Mouse (Mus musculus) brain, adult 2 months (tissue): ENCODE data around the gene Ubald1.

Experiments
- DNase-seq: peaks from one replicate; pipeline ENCODE4 v3.0.0; 2011; ENCODE audit warnings: low read depth, low spot score

The Ubald1 gene

DNA sequence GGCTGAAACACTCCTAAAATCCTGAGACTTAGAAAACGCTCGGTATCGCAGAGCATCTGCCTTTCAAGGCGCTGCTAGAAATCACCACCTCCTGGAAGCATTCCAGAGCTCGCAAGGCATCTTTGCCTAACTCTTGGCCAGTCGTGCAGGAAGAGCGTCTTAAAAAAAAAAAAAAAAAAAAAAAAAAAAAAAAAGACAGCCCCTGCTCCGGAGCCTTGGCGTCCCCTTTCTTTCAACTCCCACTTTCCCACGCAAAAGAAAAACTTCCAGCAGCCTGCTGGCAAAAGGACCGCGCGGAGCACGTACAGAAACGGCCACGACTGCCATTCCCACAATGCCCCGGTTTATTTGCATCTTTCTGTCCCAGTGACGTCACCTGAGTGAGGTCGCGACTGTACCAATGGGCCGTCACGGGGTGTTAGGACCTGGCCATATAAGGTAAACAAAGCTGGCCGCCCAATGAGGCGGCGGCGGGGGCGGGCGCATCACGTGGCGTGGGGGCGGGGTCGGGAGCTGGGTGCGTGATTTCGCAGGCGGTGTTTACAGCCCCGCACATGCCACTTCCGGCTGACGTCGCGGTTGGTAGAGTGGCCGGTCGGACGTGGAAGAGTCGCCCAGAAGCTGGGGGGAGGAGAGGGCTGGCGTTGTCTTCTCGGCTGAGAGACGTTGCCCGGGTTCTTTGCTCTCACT lies at the start of gene Ubald1:
Ubald1 (minus strand) TSS at position 180 of the 690 bp plus-strand sequence.
- peak; percentile 100 for DNase-seq

DNA sequence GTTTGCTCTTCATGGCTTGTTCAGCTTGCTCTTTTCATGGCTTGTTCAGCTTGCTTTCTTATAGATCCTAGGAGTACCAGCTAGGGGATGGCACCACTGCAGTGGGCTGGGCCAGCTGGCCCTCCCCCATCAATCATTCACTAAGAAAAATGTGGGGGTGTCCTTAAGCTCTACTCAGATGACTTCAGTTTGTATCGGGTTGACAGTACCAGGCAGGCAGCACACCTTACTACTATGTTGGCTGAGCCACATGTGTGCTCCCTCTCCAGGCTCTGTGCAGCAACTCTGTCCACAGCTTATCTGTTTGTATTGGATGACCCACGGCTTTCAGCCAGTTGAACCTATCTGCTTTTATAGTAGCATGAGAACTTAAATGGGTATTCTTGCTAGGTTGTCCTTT lies 48.4 kb upstream of the Ubald1 start:
- DNase-seq = no peak

DNA sequence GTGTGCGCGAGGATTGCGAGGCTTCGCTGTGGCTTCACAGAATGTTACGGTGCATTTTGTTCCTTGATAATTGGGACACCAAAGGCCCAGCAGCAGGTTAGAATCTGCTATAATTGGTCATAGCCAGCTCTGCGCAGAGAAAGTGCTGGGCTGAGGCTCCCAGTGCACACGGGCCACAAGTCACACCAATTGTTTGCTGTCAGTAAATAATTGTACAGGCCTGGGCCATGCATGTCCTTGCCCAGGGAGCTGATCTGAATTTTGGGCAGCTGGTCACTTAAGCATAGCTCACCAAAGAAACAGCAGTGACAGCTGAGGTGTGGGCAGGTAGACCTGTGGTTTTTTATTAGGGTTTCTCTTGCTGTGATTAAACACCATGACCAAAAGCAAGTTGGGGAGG lies 47.9 kb upstream of the Ubald1 start:
- no peak for DNase-seq

DNA sequence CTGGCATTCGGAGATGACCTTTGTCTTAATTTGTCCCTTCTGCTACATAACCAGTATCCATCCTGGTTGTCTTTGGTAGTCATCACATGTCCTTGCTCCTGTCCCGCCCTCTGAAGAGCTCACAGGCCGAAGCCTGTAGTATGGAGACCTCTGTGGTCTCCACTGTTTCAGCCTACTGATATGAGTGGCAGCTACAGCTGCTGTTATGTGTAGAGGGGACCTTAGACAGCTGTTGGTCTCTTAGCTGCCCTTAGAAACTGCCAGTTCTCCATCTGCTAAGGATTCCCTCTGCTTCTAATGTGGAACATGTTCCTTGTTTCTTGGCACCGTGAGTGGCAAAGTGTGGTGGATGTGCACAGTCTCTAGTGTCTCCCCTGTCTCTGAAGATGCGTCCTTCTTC lies 43.9 kb upstream of the Ubald1 start:
- no peak for DNase-seq

DNA sequence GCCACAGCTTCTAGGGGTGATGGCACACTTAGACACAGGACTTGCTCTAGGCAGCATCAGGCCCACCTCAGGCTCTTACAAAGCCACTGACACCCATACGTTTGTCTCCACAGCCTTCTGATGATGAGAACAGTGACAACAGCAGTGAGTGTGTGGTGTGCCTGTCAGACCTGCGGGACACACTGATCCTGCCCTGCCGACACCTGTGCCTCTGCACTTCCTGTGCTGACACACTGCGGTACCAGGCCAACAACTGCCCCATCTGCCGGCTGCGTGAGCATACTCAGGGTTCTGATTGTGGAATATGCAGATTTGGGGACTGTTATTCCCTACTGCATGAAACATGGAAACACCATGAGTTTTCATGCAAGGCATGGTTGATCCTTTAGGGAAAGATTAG lies 42.4 kb upstream of the Ubald1 start:
- DNase-seq = no peak

DNA sequence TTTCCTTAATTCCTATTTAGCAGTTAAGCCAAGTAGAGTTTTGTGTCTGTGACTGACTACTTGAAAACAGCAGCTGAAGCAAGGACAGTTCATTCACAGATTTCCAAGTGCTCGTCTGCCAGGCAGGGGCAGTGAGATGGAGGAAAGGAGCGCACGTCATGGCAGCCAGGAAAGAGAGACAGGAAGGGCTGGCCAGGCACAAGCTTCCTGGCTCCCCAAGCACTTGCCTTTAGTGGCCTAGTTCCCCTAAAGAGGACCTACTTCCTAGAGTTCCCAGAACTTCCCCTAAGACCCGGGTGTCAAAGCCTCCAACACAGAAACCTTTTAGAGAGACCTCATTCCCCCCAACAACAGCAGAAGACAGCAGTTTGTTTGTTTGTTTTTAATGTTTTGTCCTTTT lies 40.4 kb upstream of the Ubald1 start:
- no peak for DNase-seq

DNA sequence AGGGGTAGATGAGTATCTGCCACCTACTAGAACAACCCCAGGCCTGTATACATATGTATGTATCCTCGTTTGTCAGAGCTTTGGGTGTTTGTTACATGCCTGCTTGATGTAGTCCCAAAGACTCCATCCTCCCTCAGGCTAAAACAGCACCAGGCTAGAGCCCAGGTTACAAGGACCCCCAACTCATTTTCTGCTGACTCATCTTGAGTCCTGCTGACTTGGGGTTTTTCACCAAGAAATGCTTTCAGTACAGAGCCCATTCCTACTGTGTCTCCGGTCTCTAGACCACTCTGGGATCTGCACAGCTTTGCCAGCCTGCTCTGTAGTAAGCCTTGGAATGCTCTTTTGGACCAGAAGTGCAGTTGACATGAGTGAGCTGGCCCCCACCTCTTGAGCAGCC lies 36.5 kb upstream of the Ubald1 start:
- DNase-seq = no peak

DNA sequence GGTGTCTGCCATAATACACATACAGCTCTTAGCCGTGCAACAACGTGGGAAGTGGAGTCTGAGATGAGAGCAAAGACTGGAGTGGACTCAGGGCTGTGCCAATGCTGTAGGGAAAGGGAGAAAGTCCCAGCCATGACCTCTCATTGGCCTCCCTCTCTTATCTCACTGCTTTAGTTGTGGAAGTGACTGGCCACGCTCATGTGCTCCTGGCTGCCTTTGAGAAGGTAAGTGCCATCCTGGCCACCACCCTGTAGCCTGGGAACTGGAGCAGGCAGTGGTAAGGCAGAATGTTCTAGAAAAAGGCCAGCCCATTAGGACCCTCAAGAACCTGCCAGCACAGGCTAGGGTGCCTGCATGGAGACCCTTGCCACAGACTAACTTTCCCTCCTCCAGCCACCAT lies 35.8 kb upstream of the Ubald1 start:
- DNase-seq = no peak

DNA sequence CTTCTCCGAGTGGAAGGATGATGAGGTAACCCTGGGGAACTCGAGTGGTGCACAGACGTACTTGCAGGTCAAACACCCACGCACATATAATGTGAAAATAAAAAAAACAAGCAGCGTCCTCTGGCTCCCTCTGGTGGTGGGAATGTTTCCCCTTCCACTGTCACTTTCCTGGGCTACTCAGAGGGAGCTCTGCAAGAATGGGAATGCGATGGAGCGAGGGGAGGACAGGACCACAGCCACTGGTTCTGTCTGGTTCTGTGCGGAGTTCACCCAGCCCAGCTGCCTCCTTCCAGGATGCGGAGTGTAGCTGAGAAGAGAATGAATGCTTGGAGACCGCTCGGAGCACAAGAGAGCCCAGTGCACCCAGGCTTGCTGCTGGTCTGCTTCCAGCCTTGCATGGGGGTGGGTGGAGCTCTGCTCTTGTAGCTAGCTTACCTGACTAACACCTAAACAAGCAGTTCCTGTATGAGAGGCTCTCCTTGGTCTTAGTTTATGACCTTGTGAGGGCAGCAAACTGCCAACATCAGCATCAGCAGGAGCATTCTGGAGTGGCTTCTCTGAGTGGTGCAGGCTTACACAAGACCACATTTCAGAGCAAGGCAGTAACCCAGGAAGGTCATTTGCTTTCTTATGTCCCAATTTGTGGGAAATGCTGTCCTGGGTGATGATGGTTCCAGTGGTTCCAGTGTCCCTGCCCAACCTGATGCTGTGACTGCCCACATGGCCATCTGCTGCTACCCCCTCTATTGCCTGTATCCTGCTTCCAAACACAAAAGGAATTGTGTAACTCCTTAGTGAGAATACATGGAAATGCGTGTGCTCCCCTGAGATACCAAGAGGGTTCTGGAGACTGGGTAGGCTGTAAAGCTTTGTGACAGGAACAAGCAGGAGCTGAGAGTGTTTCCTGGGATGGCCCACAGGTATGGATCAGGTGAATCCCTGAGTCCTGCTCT lies 33.9 kb upstream of the Ubald1 start:
- peak; percentile 94 for DNase-seq

DNA sequence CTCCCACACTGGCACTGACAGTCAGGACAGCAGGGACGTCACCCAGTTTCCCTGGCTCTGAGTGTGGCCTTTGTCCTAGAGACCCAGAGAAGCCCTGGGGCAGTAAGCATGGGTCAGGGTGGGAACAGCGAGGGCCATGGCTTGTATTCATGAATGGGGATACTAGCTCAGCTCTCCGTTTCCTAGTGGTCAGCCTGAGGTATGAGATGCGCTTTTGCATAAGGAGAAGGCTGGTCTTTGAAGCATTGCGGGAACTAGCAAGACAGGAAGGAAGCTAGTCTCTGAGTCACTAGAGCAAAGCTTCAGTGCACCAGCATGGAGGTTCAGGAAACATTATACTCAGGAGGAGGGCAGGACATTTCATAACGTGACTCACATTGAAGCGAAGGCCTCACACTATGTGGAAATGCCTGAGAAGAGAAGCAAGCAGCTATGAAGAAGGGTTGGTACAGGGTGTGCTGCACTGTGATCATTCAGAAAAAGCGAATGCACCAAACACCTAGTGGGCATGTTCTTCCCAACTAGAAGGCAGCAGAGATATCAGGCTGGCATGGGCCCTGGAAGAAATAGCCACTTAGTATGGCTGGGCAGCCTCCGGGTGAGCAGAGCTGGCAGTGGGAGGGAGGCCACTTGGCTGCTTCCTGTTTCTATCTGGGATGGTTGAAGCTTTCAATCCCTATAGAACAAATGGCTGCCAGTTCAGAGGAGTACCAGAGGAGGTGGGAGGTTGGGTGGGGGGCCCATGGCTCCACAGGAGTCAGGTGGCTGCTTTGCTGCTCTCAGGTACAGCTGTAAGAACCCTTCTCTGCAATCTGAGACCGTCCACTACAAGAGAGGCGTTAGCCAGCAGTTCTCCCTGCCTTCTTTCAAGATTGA lies 33.0 kb upstream of the Ubald1 start:
- peak; percentile 76 for DNase-seq

DNA sequence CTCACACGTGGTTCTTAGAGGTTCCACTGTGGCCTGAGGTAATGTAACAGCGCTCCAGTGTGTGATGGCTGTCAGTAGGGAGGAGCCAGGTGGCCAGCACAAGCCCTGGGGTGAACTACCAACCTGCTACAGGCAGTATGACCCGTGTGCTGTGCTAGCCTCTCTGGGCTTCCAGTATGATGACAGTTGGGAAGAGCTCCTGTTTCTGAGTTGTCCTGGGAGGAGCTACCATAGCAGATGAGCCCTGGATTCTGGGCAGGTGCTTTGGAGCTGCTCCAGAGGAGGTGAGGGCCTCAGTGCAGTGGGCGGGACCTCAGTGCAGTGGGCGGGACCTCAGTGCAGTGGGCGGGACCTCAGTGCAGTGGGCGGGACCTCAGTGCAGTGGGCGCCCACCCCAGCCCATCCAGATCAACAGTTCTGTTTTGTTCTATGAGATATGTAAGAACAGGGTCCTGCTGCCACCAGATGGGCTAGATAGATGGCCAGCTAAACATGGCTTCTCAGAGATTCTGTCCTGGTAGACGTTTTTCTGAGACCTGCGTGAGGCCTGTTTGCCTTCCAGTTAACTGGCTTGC lies 32.0 kb upstream of the Ubald1 start:
- DNase-seq = no peak

DNA sequence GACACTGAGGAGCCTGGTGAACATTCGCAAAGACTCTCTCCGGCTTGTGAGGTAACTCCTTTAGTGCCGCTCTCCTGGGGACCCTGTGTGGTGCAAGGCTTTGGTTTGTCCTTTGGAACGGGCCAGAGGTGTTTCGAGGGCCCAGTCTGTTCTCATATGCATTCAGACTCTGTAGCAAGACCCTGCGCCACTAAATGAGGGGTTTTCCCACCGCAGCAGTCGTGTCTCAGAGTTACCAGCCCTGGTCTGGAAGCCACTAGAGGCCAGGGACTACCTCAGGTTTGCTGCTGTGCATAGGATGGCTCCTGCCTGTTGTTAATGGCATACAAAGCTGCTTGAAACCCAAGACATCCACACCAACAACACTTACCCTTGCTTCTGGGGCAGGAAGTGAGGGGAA lies 30.6 kb upstream of the Ubald1 start:
- DNase-seq = no peak

DNA sequence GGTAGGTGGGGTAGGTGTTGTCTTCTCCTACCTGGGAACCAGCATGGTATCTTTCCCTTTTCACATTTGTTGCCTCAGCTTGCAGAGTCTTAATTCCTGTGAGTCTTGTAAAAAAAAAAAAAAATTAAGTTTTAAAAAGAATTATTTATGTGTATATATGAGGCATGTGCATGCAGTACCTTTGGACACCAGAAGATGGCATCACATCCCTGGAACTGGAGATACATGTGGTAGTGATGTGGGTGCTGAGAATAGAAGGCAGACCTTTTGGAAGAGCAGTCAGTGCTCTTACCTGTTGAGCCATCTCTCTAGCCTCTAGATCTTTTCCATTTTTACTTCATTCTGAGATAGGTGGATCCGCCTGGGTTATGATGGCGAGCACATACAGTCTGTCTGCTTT lies 29.6 kb upstream of the Ubald1 start:
- no peak for DNase-seq

DNA sequence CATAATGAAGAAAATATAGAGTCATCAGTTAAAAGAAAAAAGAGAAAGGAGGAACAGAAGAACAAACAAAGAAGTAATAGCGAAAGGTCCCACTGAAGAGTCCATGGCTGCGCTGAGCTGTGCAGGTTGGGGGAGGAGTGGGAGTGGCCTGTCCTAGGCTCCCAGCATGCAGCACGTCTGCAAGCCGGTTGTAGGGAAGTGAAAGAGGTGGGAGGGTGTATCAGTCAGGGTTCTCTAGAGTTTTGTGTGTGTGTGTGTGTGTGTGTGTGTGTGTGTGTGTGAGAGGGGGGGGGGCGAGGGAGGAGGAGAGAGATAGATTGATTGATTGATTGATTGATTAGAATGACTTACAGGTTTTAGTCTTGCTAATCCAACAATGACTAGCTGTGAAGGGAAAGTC lies 27.9 kb upstream of the Ubald1 start:
- peak; percentile 63 for DNase-seq

DNA sequence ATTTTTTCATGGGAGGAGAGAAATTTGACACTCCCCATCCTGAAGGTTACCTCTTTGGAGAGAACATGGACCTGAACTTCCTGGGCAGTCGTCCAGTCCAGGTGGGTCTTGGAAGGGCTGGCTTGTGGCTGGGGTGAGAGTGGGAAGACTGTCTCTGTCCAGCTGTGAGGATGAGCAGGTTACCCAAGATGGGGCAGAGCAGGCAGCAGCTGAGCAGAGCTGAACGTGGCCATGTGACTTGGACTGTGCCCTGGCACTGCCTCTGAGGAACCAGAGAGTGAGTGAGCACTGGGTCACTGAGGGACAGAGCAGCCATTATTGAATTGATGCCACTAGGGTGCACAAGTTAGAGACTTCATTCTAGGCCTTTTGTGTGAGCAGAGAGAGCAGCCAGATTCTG lies 27.3 kb upstream of the Ubald1 start:
- DNase-seq = peak; percentile 83

DNA sequence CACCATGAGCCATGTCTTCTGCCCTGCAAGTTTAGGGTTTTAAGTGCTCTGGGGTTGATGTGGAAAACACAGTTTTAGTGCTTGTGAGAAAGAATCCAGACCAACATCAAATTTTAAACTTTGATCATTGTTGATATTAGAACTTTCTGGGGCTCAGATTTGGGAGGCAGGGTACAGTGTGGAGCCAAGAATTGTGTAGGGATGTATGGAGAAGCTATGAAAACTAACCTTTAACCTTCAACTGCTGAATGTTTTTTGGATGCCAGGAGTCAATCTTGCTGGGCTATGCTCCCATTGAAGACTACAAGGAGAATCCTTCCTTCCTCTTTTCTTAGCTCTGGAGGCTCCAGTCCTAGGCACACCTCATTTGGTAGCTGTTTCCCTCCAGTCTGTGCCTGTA lies 26.4 kb upstream of the Ubald1 start:
- no peak for DNase-seq

DNA sequence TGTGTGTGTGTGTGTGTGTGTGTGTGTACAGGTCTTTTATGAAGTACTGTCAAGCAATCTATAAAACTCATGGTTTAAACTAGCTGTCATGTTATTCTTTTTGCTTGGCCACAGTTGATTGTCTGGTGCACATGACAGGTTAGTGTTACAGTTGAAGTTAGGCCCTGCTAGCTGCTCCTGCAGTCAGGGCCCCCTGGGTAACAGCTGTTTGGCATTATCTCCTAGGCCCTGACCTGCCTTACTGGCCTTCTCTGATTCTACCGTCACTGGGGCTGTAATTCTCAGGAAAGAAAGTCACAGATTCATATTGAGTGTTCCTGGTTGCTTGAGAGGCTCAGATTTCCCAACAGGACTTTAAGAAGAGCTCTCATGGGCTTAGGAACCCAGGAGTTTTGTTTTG lies 25.5 kb upstream of the Ubald1 start:
- no peak for DNase-seq

DNA sequence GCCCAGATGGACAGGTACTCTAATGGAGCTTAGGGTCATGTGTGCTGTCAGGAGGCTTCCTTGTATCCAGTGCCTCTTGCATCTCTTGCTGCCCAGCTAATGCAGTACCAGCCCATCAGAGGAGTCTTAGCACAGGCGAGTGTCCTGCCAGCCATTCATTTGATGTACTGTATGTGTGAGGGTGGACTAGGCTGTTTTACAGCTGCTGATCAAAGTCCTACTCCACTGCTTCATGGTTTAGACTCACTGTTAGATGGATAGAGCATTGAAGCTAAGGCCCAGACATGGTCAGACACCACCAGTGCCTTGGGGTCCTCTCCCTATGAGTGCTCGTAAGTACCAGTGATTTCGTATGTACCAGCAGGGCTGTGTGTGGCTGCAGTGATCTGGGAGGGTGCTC lies 24.8 kb upstream of the Ubald1 start:
- no peak for DNase-seq

DNA sequence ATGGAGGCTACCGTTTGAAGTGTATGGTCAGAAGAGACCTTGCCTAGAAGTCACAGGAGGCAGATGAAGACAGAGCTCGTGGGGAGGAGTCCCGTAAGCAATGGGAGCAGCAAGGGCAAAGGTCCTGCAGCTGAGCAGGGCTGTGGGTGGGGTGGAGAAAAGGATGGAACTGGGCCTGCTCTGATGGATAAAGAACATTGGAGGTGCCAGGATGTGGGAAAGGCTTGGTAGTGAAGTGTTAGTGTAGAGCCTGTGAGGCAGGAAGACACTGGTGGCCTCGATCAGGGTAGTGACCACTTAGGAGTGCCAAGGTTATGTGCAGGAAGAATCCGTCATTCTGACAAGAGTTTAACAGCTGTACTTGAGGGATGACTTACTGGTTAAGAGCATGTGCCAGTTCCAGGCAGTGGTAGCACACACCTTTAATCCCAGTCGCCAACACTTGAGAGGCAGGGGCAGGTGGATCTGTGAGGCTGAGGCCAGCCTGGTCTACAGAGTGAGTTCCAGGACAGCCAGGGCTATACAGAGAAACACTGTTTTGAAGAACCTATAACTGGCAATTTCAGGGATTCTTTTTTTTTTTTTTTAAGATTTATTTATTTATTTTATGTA lies 23.5 kb upstream of the Ubald1 start:
- DNase-seq = no peak

DNA sequence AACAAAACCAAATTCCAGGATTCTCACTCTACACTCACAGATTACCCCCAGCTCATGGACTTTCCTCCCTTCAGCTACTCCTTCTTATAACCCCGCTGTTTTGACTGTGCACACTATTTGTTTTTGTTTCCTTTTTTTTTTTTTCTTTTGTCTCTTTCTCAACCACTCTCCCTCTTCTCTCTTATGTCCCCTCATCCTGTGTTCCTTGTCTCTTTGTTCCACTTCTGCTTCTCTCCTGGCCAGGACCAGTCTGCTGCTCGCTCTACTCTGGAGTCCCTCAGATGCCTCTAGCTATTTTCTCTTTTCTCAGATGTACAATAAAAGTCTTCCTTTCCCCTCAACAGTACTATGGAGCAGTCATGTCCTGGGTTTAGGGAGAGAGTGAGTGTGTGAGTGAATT lies 22.3 kb upstream of the Ubald1 start:
- no peak for DNase-seq

DNA sequence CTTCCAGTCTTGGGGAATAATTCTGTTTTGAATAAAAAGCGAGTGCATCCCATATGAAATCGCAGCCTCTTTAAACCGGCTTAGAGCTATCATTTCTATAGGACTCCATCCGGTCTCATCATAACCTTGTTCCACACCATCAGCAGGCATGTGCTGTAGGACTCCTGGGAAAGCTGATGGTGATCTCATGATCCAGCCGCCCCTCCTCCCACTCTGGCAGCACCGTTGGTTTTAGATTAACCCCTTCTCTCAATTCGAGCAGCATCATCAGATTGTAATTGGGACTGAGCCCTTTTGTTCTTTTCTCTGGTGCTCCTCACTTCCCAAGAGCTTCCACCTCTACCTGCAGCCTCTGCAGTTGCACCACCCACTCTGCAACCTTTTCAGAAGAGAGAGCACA lies 21.1 kb upstream of the Ubald1 start:
- DNase-seq = no peak
